Mouse (Mus musculus) megakaryocyte, embryonic 14.5 days (primary cell): ENCODE measurements at regions not wholly inside any gene's neighbourhood (a gene's known extent, or its start where the extent isn't known, plus 50 kb on each side); places are given as distances from the start of the nearest gene placed in this dataset.
"Not testable (repeated sequence)": the region's sequence is repeated elsewhere in the genome, so short reads cannot be mapped to it uniquely, and the experiment has no call there.

Source experiments
- H3K27me3 ChIP-seq: replicated peaks from 2 replicates; pipeline ENCODE3; 2012; ENCODE audit warnings: inconsistent platforms
- H3K36me3 ChIP-seq: replicated peaks from 2 replicates; pipeline ENCODE3; 2012; ENCODE audit warnings: low read length, inconsistent platforms, mixed read lengths
- H3K4me1 ChIP-seq: 2 replicates; pipeline ENCODE4 v1.6.1; 2012; ENCODE audit warnings: inconsistent platforms
- H3K4me3 ChIP-seq: replicated peaks from 2 replicates; pipeline ENCODE3; 2012; ENCODE audit warnings: moderate library complexity, mild to moderate bottlenecking, inconsistent platforms
- H3K9me3 ChIP-seq: 2 replicates; pipeline ENCODE4 v1.6.1; 2012; ENCODE audit warnings: inconsistent platforms
- FLI1 ChIP-seq: IDR thresholded peaks from 2 replicates; pipeline ENCODE4 v1.6.1; 2012; ENCODE audit warnings: low read length, inconsistent platforms, mixed read lengths
- GATA1 ChIP-seq: IDR thresholded peaks from 3 replicates; pipeline ENCODE4 v1.6.1; 2012; ENCODE audit warnings: mixed read lengths, low read length, inconsistent platforms, borderline replicate concordance

DNA sequence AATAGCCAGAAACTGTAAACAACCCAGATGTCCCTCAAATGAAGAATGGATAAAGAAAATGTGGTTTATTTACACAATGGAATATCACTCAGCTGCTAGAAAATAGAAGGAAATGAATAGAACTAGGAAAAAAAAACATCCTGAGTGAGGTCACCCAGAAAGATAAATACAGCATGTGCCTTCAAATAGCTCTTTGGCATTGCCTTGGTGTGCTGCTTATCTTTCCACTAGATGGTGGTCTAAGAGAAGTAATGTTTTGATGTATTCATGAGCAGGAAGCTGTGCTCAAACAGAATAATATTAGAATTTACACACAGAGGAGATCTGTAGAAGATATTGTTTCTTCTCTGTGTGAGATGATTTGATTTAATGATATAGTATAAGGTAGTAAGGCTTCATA lies 78.8 kb downstream of the Zfp619 start:
- no peaks in the 10 kb centered on the region for H3K27me3 ChIP-seq
- no peak overlapping the region for H3K4me3 ChIP-seq
- TF ChIP-seq GATA1 (no peak), FLI1 (no peak)
- H3K36me3 ChIP-seq, result no peaks in the 10 kb centered on the region
- H3K9me3 ChIP-seq, result no peaks in the 10 kb centered on the region
- no peaks in the 10 kb centered on the region for H3K4me1 ChIP-seq

GRCm38 (mm10) chr7:39613767-39614166 lies 96.2 kb downstream of the Zfp619 start:
- Histone ChIP-seq H3K27me3 (no peaks in the 10 kb centered on the region), H3K4me3 (no peak overlapping the region), H3K4me1 (no peaks in the 10 kb centered on the region), H3K9me3 (peaks cover 16% of the 10 kb centered on the region), H3K36me3 (no peaks in the 10 kb centered on the region)
- TF ChIP-seq FLI1, result no peak
- no peak for TF ChIP-seq GATA1

GRCm38 (mm10) chr7:39615092-39615491 lies 97.5 kb downstream of the Zfp619 start:
- Histone ChIP-seq H3K9me3 (peaks cover 26% of the 10 kb centered on the region), H3K4me1 (no peaks in the 10 kb centered on the region), H3K36me3 (no peaks in the 10 kb centered on the region), H3K27me3 (no peaks in the 10 kb centered on the region), H3K4me3 (no peak overlapping the region)
- no peak for TF ChIP-seq FLI1
- TF ChIP-seq GATA1, result no peak

DNA sequence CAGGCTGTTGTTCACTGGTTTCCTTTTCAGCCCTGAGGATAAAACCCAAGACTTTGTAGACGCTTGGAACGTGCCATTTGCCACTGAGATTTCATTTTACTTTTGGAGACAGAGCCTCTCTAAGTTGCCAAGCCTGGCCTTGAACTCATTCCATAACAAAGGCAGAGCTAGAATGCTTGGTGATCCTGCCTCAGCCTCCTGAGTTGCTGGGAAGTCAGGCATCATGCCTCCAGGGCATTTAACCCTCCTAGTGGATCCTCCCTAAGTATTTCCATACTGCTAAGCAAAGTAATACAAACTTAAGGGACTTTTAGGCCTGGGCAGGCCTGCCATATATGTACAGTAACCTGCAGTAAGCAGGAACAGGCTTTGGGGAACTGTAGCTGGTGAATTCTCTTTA lies 104.2 kb downstream of the Zfp619 start:
- Histone ChIP-seq H3K27me3 (no peaks in the 10 kb centered on the region), H3K9me3 (peaks cover 31% of the 10 kb centered on the region), H3K36me3 (no peaks in the 10 kb centered on the region), H3K4me1 (no peaks in the 10 kb centered on the region), H3K4me3 (no peak overlapping the region)
- TF ChIP-seq FLI1, result no peak
- TF ChIP-seq GATA1, result no peak

GRCm38 (mm10) chr7:39632836-39633235 lies 115.3 kb downstream of the Zfp619 start:
- H3K27me3 ChIP-seq, result no peaks in the 10 kb centered on the region
- no peak for TF ChIP-seq GATA1
- no peak for TF ChIP-seq FLI1
- H3K4me1 ChIP-seq, result no peaks in the 10 kb centered on the region
- no peaks in the 10 kb centered on the region for H3K36me3 ChIP-seq
- H3K4me3 ChIP-seq, result no peak overlapping the region
- H3K9me3 ChIP-seq, result peaks cover 25% of the 10 kb centered on the region

DNA sequence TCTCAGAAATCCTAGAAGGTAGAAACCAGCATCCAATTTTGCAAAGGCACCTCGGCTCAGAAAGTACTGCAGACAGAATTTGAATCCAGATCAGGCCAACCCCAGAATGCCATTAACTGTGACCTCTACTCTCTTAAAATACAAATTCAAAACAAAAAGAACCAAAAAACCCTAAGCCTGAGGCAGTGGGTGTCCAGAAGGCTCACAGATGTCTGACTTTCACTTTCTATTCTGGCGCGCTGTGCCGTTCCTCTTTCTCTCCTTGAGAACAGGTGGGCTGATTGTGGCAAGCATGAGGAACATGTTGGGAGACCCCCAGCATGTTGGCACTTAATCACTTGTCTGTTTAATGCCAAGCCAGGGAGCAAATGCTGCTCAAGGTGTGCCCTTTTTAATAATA lies 124.8 kb downstream of the Zfp619 start:
- Histone ChIP-seq H3K36me3 (no peaks in the 10 kb centered on the region), H3K4me3 (peak overlapping the region; percentile 87), H3K4me1 (no peaks in the 10 kb centered on the region), H3K9me3 (peaks cover 15% of the 10 kb centered on the region), H3K27me3 (no peaks in the 10 kb centered on the region)
- no peak for TF ChIP-seq GATA1
- TF ChIP-seq FLI1, result no peak

- Histone ChIP-seq H3K4me3 (no peak overlapping the region), H3K9me3 (peaks cover 11% of the 10 kb centered on the region; the same call in 1 of the 2 replicates), H3K27me3 (no peaks in the 10 kb centered on the region), H3K4me1 (no peaks in the 10 kb centered on the region), H3K36me3 (no peaks in the 10 kb centered on the region)
- TF ChIP-seq FLI1 (no peak), GATA1 (no peak)
Observed at GRCm38 (mm10) chr7:39643323-39643722, 125.8 kb downstream of the Zfp619 start.

GRCm38 (mm10) chr7:39650483-39651102 lies 133.0 kb downstream of the Zfp619 start:
- peaks cover 7% of the 10 kb centered on the region; the same call in 1 of the 2 replicates for H3K9me3 ChIP-seq
- H3K27me3 ChIP-seq, result no peaks in the 10 kb centered on the region
- no peaks in the 10 kb centered on the region for H3K36me3 ChIP-seq
- no peak overlapping the region for H3K4me3 ChIP-seq
- no peaks in the 10 kb centered on the region for H3K4me1 ChIP-seq
- TF ChIP-seq GATA1, result no peak
- no peak for TF ChIP-seq FLI1

DNA sequence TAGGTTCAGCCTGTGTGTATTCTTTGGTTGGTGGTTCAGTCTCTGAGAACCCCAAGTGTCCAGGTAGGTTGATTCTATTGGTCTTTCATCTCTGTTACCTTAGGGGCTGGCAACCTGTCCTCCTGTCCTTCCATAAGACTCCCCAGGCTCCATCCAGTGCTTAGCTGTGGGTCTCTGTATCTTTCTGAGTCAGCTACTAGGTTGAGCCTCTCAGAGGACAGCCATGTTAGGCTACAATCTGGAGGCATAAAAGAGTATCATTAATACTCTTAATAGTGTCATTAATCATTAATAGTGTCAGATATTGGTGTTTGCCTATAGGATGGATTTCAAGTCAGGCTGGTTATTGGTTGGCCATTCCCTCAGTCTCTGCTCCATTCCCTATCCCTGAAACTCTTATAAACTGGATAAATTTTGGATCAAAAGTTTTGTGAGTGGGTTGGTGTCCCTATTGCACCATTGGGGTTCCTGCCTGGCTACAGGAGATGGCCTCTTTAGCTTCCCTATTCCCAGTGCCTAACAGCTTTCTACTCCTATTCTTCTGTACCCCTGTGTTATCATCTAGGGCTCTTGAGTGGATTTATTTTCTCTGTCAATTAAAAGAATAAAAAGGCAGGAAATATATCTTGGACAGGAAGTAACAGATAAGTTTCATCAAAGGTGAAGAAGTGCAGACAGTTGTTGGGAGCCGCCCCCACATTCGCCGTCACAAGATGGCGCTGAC lies 137.2 kb downstream of the Zfp619 start:
- no peaks in the 10 kb centered on the region for H3K27me3 ChIP-seq
- no peak overlapping the region for H3K4me3 ChIP-seq
- H3K4me1 ChIP-seq, result no peaks in the 10 kb centered on the region
- no peak for TF ChIP-seq GATA1
- no peak for TF ChIP-seq FLI1
- H3K36me3 ChIP-seq, result no peaks in the 10 kb centered on the region
- peaks cover 23% of the 10 kb centered on the region; the same call in 1 of the 2 replicates for H3K9me3 ChIP-seq

- H3K9me3 ChIP-seq, result peaks cover 24% of the 10 kb centered on the region; the same call in 1 of the 2 replicates
- not testable (repeated sequence) for H3K4me1 ChIP-seq, H3K27me3 ChIP-seq, H3K36me3 ChIP-seq, H3K4me3 ChIP-seq
Observed at GRCm38 (mm10) chr7:39655287-39655652, 137.7 kb downstream of the Zfp619 start.
